Mouse (Mus musculus): ENCODE measurements at regions not wholly inside any gene's neighbourhood (a gene's known extent, or its start where the extent isn't known, plus 50 kb on each side); places are given as distances from the start of the nearest gene placed in this dataset.

DNA sequence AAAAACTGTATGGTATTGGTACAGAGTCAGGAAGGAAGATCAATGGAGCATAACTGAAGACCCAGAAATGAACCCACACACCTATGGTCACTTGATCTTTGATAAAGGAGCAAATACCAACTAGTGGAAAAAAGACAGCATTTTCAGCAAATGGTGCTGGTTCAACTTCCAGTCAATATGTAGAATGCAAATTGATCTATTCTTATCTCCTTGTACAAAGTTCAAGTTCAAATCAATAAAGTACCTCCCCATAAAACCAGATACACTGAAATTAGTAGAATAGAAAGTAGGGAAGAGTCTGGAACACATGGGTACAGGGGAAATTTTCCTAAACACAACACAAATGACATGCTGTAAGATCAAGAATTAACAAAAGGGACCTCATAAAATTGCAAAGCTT, 495.6 kb downstream of the Gm16223 start:
- H3K36me3 ChIP-seq (replicated peaks): no peaks in the 10 kb centered on the region
- H3K4me1 ChIP-seq (ENCODE audit: insufficient read depth, low read depth, low read length): no peaks in the 10 kb centered on the region
- H3K27me3 ChIP-seq (ENCODE audit: insufficient read depth, low read length): no peaks in the 10 kb centered on the region
- no peak for ATAC-seq (ENCODE audit: extremely low read depth, insufficient number of reproducible peaks, low FRiP score, poor library complexity, severe bottlenecking)
- H3K4me3 ChIP-seq (ENCODE audit: low read depth, low read length): no peak overlapping the region
- no peaks in the 10 kb centered on the region for H3K9me3 ChIP-seq (replicated peaks)
- DNase-seq (ENCODE audit: low spot score): no peak
- no peak for TF ChIP-seq GATA2 (IDR thresholded peaks at IDR 0.05; ENCODE audit: borderline replicate concordance, low read depth, low read length)
- no peak for TF ChIP-seq CTCF (IDR thresholded peaks at IDR 0.05; ENCODE audit: low read depth, low read length)
- no peak for TF ChIP-seq TAL1 (conservative IDR thresholded peaks at IDR 0.05; ENCODE audit: low read depth, low read length)
- no peak for TF ChIP-seq GATA1 (IDR thresholded peaks at IDR 0.05; ENCODE audit: borderline replicate concordance, low read length)
- TF ChIP-seq POLR2AphosphoS5 (IDR thresholded peaks at IDR 0.05; ENCODE audit: insufficient replicate concordance, low read depth, low read length): no peak

DNA sequence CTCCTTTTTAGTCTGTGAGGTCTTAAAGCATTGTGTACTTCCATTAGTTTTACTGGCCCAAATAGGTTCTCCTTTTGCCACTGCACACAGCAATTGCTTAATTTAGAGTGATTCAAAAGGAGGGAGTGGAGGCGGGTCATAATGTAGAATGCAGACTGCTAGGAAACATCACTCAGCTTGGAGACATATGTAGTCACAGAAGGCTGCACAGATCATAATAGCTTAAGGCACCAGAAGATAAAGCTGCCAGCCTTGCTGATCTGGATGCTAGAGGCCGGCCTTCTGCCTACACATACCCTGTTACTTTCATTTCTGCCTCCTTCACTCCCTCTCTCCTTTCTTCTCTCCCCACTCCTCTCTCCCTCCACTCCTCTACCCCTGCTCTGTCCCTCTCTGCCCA, 508.2 kb downstream of the Gm16223 start:
- DNase-seq (ENCODE audit: low spot score) (no peak), ATAC-seq (ENCODE audit: extremely low read depth, insufficient number of reproducible peaks, low FRiP score, poor library complexity, severe bottlenecking) (no peak)
- no peaks in the 10 kb centered on the region for H3K27me3 ChIP-seq (ENCODE audit: insufficient read depth, low read length)
- TF ChIP-seq CTCF (IDR thresholded peaks at IDR 0.05; ENCODE audit: low read depth, low read length) (no peak), POLR2AphosphoS5 (IDR thresholded peaks at IDR 0.05; ENCODE audit: insufficient replicate concordance, low read depth, low read length) (no peak), GATA2 (IDR thresholded peaks at IDR 0.05; ENCODE audit: borderline replicate concordance, low read depth, low read length) (no peak), TAL1 (conservative IDR thresholded peaks at IDR 0.05; ENCODE audit: low read depth, low read length) (no peak), GATA1 (IDR thresholded peaks at IDR 0.05; ENCODE audit: borderline replicate concordance, low read length) (no peak)
- no peaks in the 10 kb centered on the region for H3K4me1 ChIP-seq (ENCODE audit: insufficient read depth, low read depth, low read length)
- no peak overlapping the region for H3K4me3 ChIP-seq (ENCODE audit: low read depth, low read length)
- no peaks in the 10 kb centered on the region for H3K9me3 ChIP-seq (replicated peaks)
- H3K36me3 ChIP-seq (replicated peaks): no peaks in the 10 kb centered on the region

DNA sequence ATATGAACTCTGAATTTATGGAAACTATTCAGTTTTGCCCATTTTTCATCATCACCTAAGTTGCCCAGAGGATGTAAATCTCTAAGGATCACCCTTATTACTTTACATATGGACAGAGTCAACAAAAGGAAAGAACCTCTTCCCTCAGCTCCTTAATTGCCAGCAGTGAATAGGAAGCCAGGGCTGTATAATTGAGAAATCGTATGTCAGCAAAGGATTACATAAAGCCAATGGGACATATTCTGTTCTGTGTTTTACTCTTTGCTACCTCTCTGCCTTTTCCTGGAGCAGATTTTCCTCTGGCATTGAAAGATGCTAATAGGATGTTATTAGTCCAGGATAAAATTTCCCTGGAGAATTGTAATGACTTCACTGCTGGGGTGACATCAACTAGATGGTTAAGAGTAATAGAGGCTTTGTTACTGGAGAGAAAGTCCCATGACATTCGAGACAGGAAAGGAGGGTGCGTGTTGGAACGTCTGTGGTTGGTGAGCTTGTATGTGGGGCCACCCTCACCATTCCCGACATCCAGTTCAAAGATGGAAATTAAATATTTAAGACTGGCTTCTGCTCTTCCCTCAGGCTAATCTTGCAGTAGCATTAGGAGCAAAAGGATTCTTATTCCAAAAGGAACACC, 510.6 kb downstream of the Gm16223 start:
- TF ChIP-seq CTCF (IDR thresholded peaks at IDR 0.05; ENCODE audit: low read depth, low read length): no peak
- TF ChIP-seq GATA2 (IDR thresholded peaks at IDR 0.05; ENCODE audit: borderline replicate concordance, low read depth, low read length): no peak
- TF ChIP-seq GATA1 (IDR thresholded peaks at IDR 0.05; ENCODE audit: borderline replicate concordance, low read length): no peak
- TF ChIP-seq TAL1 (conservative IDR thresholded peaks at IDR 0.05; ENCODE audit: low read depth, low read length): no peak
- TF ChIP-seq POLR2AphosphoS5 (IDR thresholded peaks at IDR 0.05; ENCODE audit: insufficient replicate concordance, low read depth, low read length): no peak
- Histone ChIP-seq H3K4me3 (ENCODE audit: low read depth, low read length) (no peak overlapping the region), H3K27me3 (ENCODE audit: insufficient read depth, low read length) (no peaks in the 10 kb centered on the region), H3K36me3 (replicated peaks) (no peaks in the 10 kb centered on the region), H3K9me3 (replicated peaks) (no peaks in the 10 kb centered on the region), H3K4me1 (ENCODE audit: insufficient read depth, low read depth, low read length) (no peaks in the 10 kb centered on the region)
- ATAC-seq (ENCODE audit: extremely low read depth, insufficient number of reproducible peaks, low FRiP score, poor library complexity, severe bottlenecking): no peak
- DNase-seq (ENCODE audit: low spot score): no peak

DNA sequence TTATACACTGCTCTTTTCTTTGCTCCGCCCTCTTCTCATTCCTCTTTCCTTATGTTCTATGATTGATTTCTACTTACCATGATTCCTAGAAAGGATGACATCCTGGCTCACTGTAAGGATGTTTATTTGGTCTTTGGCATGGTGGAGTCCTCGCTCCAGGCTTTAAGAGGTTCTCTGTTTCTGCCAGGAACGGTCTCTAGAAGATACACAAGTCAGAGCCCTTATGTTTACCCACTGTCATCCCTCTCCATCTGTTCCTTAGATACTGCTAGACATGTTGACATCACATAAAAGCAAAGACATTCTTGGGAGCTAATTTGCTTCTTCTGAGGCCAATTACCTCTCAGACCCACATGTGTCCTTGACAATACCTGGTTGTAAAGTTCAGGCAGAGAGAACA, 552.9 kb downstream of the Gm16223 start:
- Histone ChIP-seq H3K36me3 (replicated peaks) (no peaks in the 10 kb centered on the region), H3K4me1 (ENCODE audit: insufficient read depth, low read depth, low read length) (no peaks in the 10 kb centered on the region), H3K4me3 (ENCODE audit: low read depth, low read length) (no peak overlapping the region), H3K27me3 (ENCODE audit: insufficient read depth, low read length) (no peaks in the 10 kb centered on the region), H3K9me3 (replicated peaks) (no peaks in the 10 kb centered on the region)
- no peak for DNase-seq (ENCODE audit: low spot score)
- TF ChIP-seq GATA2 (IDR thresholded peaks at IDR 0.05; ENCODE audit: borderline replicate concordance, low read depth, low read length): no peak
- TF ChIP-seq TAL1 (conservative IDR thresholded peaks at IDR 0.05; ENCODE audit: low read depth, low read length): no peak
- no peak for TF ChIP-seq GATA1 (IDR thresholded peaks at IDR 0.05; ENCODE audit: borderline replicate concordance, low read length)
- TF ChIP-seq POLR2AphosphoS5 (IDR thresholded peaks at IDR 0.05; ENCODE audit: insufficient replicate concordance, low read depth, low read length): no peak
- no peak for TF ChIP-seq CTCF (IDR thresholded peaks at IDR 0.05; ENCODE audit: low read depth, low read length)
- no peak for ATAC-seq (ENCODE audit: extremely low read depth, insufficient number of reproducible peaks, low FRiP score, poor library complexity, severe bottlenecking)

DNA sequence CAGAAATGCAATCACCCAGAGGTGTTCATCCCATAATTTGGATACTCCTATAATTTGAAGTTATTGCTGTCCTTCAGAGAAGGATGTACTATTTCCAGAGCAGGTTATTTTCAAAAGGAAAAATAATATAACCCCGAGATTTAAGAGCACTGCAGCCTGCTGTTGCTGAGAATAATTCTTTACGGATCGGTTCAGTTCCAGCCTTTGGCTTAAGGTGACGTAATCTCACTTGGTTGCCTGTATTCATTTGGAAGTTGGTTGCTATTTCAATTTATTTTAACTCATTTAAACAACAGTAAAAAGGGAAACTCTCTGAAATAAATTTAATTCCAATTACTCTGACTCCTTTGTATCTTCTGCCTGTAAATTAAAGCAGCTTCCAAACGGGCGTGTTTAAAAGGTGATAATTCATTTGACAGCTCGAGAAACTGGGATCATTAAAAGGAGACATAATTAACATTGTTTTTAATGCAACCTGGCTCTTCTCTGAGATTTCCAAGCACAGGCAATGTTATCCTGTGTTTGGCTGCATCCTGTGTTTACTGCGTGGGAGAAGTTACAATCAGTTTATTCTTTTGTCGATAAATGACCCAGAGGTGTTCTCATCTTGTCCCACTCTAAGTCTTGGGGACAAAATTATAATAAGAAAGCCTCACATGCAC, 568.5 kb downstream of the Gm16223 start:
- no peaks in the 10 kb centered on the region for H3K36me3 ChIP-seq (replicated peaks)
- H3K9me3 ChIP-seq (replicated peaks): no peaks in the 10 kb centered on the region
- DNase-seq (ENCODE audit: low spot score) (no peak), ATAC-seq (ENCODE audit: extremely low read depth, insufficient number of reproducible peaks, low FRiP score, poor library complexity, severe bottlenecking) (no peak)
- H3K4me3 ChIP-seq (ENCODE audit: low read depth, low read length): no peak overlapping the region
- no peaks in the 10 kb centered on the region for H3K27me3 ChIP-seq (ENCODE audit: insufficient read depth, low read length)
- TF ChIP-seq GATA2 (IDR thresholded peaks at IDR 0.05; ENCODE audit: borderline replicate concordance, low read depth, low read length): no peak
- no peak for TF ChIP-seq CTCF (IDR thresholded peaks at IDR 0.05; ENCODE audit: low read depth, low read length)
- TF ChIP-seq TAL1 (conservative IDR thresholded peaks at IDR 0.05; ENCODE audit: low read depth, low read length): no peak
- TF ChIP-seq POLR2AphosphoS5 (IDR thresholded peaks at IDR 0.05; ENCODE audit: insufficient replicate concordance, low read depth, low read length): no peak
- TF ChIP-seq GATA1 (IDR thresholded peaks at IDR 0.05; ENCODE audit: borderline replicate concordance, low read length): no peak
- H3K4me1 ChIP-seq (ENCODE audit: insufficient read depth, low read depth, low read length): no peaks in the 10 kb centered on the region

DNA sequence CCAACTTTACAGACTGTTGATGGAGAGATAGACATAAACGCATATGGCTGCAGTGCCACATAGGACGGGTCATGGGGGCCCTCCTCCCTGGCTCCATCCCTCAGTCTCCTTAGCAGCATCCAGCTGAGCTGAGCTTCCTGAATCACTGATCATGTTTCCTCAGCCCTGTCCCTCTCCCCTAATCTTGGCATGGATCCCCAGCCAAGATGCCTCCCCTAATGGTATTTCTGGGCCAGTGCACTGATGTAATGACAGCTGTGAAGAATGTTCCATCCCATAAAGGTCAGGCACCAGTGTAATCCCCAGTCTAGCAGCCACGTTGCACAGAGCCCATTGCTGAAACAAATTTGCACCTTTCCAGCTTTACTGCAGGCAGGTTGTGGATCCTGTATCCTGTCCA, 576.5 kb upstream of the Cpeb2 start:
- DNase-seq (ENCODE audit: low spot score): no peak
- ATAC-seq (ENCODE audit: extremely low read depth, insufficient number of reproducible peaks, low FRiP score, poor library complexity, severe bottlenecking): no peak
- H3K36me3 ChIP-seq (replicated peaks): no peaks in the 10 kb centered on the region
- H3K9me3 ChIP-seq (replicated peaks): no peaks in the 10 kb centered on the region
- TF ChIP-seq POLR2AphosphoS5 (IDR thresholded peaks at IDR 0.05; ENCODE audit: insufficient replicate concordance, low read depth, low read length) (no peak), GATA1 (IDR thresholded peaks at IDR 0.05; ENCODE audit: borderline replicate concordance, low read length) (no peak), GATA2 (IDR thresholded peaks at IDR 0.05; ENCODE audit: borderline replicate concordance, low read depth, low read length) (no peak), TAL1 (conservative IDR thresholded peaks at IDR 0.05; ENCODE audit: low read depth, low read length) (no peak), CTCF (IDR thresholded peaks at IDR 0.05; ENCODE audit: low read depth, low read length) (no peak)
- H3K27me3 ChIP-seq (ENCODE audit: insufficient read depth, low read length): no peaks in the 10 kb centered on the region
- no peak overlapping the region for H3K4me3 ChIP-seq (ENCODE audit: low read depth, low read length)
- H3K4me1 ChIP-seq (ENCODE audit: insufficient read depth, low read depth, low read length): no peaks in the 10 kb centered on the region
